Mouse (Mus musculus): Measurements from ENCODE around the gene Maml2. TPM values are rescaled to one million over a fixed set of nuclear protein-coding genes. Genes with fewer than 3 reads are reported as not detected.

Gene Maml2
- total RNA-seq, 2 experiments from 2014 or later: 20.5 to 22.8 TPM

DNA sequence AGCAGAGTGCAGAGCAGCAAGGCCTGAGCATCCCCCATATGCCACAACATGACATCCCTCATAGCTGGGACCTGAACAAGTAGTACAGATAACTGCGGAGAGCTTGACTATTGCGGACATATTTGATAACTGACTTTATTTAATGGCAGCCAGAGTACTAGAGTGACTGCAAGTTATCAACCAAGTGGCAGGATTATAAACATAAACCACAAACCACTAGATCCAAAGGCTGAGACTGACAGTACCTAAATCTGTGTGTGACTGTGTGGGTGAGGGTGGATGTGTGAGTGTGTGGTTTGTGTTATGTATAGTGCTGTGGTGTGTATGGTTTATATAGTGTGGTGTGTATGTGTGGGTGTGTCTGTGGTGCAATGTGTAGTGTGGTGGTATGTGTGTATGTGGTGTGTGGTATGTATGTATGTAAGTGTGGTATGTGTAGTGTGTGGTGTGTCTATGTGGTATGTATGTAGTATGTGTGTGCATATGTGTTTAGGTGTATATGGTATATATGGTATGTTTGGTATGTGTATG, 220.7 kb downstream of the Maml2 start:
- no peak for DNase-seq (ENCODE audit: extremely low spot score in 1 of 2, low spot score in 1 of 2)

GRCm38 (mm10) chr9:13522061-13522820, 224.5 kb downstream of the Maml2 start:
- DNase-seq (ENCODE audit: extremely low spot score in 1 of 2, low spot score in 1 of 2): no peak

DNA sequence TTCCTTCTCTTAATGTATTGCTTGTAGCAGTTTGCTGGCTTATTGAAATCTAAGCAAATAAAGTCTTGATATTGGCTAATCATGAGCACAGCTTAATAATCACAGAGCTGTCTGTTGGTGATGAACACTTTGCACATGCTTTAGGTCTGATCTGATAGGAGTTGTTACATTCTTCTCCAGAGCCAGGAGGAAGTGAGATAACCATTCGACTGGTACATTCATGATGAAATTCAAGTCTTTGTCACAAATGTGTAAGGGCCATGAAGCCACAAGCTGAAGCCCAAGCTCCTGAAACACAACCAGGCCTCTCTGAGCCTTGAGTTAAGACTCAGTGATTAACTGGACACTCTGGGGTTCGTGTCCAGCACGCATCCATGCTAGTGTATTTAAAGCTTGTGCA, 225.3 kb downstream of the Maml2 start:
- DNase-seq (ENCODE audit: extremely low spot score in 1 of 2, low spot score in 1 of 2): no peak

DNA sequence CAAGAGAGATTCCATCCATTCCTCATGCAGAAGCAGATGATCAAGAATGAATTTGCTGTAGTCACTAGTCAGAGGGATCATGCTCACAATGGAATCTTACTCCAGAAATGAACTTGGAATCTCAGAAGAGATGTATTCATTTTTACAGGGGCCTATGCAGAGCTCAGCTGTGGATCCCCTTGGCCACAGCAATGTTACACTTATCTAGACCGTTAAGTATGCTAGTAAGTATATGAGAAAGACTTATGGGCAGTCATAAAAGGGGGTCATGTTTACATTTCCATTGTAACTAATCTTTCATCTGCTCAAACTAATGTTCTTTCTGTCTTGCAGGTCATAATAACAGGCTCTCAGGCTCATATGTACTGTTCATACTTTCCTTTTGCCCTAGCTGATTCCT, 227.3 kb downstream of the Maml2 start:
- no peak for DNase-seq (ENCODE audit: extremely low spot score in 1 of 2, low spot score in 1 of 2)

DNA sequence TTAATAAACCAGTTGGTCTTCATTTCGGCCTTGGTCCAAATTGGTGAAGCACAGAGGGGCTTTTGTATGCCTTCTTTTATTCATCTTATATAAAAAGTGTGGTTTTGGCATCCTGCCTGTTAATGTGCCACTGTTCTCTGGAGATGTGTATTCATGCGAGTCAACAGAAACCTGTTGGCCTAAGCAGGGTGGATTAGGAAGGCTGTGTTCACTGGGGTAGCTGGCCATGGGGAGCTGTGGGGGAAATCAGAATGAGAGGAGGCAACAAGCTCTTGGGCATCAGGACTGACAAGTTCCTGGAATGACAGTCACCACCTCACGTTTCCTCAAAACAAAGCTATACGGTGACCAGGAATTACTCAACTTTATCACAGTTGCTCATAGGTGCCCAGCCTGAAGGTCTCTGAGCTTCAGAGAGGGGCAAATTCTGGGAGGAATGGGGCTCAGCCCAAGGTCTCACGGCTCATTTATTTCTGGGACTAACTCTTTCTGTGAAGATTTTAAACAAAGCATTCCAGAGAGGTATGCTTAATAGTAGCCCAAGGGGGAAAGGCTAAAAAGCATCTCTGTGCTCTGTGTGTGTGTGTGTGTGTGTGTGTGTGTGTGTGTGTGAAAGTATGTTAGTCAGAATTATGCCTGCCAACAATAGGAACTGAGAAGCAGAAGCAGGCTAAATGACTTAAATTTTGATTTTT, 228.0 kb downstream of the Maml2 start:
- no peak for DNase-seq (ENCODE audit: extremely low spot score in 1 of 2, low spot score in 1 of 2)

- DNase-seq (ENCODE audit: extremely low spot score in 1 of 2, low spot score in 1 of 2): no peak
Measured at GRCm38 (mm10) chr9:13530575-13530974, 232.8 kb downstream of the Maml2 start.

DNA sequence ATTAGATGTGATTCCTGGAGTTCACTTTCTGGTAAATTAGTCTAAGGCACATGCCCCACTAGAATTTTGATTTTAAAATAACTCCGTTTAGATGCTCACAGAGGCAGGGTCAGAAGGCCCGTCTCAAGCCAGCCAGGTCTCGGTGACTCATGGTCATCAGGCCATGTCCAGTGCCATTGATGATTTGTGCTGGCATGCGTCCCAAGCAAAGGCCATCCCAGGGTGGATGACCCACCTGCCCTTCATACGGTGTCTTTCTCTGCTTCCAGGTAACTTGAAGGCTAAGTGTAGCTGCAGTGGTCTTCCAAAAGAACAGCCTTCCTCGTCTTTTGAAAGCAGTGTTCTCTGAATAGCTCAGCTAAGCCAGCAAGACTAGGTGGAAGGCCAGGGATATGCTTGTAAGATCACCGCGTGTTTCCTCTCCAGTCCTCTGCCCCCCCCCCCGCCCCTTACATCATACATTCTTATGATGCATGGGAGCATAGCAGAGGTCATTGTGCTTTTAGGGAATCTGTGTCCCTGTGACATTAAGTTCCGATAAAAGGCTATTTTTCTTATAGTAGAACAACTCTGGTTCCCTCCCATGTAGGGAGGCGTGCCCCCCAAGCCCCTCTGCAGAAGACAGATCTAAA, 235.4 kb downstream of the Maml2 start:
- DNase-seq (ENCODE audit: extremely low spot score in 1 of 2, low spot score in 1 of 2): no peak

DNA sequence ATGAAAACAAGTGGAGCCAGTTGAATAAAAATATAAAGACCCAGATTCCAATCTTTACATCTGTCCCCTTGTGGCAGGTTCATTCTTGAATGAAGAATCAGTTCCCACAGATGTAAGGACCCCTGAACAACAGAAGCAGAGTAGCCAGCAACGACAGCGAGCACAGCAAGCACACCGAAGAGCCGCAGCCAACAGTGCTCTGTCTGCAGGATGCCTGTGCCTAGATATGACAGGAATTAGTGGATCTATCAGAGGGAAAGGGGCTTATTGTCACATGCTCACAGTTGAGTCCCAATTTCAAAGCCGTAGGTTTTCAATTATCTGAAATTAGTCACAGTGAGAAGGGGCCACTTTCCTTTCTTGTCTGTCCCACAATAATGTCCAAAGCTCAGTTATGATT, 238.0 kb downstream of the Maml2 start:
- no peak for DNase-seq (ENCODE audit: extremely low spot score in 1 of 2, low spot score in 1 of 2)

GRCm38 (mm10) chr9:13536419-13537261, 238.9 kb downstream of the Maml2 start:
- no peak for DNase-seq (ENCODE audit: extremely low spot score in 1 of 2, low spot score in 1 of 2)

DNA sequence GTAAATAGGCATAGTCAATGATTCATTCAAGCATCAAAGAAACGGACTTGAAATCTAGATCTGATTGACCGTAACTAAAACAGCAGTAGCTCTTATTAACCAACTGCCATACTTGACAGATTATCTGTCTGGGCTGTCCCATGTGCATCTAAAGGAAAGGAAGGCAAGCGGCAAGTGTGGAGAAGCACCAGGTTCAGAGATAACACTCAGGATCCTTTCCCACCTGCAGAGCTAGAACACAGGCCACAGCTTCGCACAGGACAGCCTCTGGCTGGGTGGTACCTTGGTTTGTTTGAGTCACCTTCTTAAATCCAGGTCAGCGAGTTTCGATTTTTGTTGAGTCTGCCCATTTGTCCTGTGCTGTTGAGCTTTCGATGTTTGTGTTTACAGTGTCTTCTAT, 240.4 kb downstream of the Maml2 start:
- no peak for DNase-seq (ENCODE audit: extremely low spot score in 1 of 2, low spot score in 1 of 2)

DNA sequence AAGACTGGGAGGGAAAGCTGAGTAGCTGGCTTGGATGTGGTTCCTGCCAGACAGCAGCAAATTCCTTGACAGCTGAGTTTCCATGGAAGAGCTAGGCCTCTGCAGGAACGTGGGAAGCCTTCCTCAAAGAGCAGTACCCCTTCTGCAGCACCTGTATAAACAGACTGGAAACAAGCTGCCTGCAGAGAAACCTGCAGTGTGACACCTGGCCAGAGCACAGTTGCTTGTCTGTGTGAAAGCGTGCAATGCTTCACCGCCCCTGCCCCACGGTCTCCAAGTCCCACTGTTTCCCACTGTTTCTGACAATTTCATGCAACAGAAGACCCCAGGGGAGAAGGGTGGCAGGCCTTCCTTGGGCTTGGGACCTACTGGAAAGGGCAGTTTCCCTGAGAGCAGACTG, 241.8 kb downstream of the Maml2 start:
- DNase-seq (ENCODE audit: extremely low spot score in 1 of 2, low spot score in 1 of 2): no peak

GRCm38 (mm10) chr9:13540227-13540626, 242.5 kb downstream of the Maml2 start:
- DNase-seq (ENCODE audit: extremely low spot score in 1 of 2, low spot score in 1 of 2): no peak

GRCm38 (mm10) chr9:13540781-13541180, 243.0 kb downstream of the Maml2 start:
- DNase-seq (ENCODE audit: extremely low spot score in 1 of 2, low spot score in 1 of 2): no peak

DNA sequence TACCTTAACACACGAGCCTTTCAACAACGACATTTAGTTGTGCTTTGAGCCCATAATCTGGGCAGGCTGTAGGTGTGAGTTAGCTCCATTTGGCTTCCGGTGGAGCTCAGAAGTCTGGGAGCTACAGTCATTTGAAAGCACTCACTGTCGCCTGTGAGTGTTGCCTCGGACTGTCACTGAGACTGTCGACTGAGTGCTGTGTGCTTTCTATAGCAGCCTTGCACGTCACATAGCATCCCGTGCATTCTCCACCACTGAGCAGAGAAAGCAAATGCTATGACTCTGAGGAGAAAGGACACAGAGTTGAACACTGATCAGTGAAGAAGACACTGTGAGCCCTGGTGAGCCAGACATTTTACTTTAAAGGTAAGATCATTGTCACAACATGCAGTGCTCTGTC, 245.4 kb downstream of the Maml2 start:
- DNase-seq (ENCODE audit: extremely low spot score in 1 of 2, low spot score in 1 of 2): no peak

DNA sequence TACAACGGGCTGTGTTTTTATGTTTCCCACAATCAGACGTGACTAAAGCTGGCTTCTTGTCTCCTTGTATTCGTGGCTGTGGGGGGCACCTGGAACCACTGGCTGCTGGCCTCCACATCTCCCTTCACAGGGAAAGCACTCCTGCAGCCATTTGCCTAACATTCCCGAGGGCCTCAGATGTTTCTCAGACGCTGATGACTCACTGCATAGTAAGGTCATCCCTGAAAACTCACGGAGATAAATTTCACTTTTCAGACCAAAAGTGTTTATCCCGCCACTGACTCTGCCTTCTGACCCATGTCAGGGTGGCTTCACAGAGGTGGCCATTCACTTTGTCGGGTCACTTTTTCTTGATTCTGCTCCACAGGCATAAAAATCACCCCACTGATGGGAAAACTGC, 246.4 kb downstream of the Maml2 start:
- DNase-seq (ENCODE audit: extremely low spot score in 1 of 2, low spot score in 1 of 2): no peak

DNA sequence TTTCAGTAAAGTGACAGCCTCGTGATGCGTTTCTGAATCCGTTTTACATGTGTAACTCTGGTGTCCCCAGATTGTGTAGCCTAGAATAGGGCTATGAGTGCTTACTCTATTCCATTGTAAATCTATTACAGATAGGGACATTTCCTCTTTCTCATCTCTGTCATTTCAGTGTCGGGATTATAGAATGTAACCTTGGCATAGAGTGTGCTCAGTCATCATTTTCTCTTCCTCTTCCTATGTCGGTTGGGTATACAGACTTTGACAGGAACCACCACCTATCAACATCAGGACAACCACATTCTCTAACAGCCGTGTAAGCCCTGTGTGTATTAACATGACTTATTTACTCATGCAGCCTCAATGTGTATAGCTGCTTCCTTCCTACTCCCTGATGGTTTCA, 248.0 kb downstream of the Maml2 start:
- DNase-seq (ENCODE audit: extremely low spot score in 1 of 2, low spot score in 1 of 2): no peak

DNA sequence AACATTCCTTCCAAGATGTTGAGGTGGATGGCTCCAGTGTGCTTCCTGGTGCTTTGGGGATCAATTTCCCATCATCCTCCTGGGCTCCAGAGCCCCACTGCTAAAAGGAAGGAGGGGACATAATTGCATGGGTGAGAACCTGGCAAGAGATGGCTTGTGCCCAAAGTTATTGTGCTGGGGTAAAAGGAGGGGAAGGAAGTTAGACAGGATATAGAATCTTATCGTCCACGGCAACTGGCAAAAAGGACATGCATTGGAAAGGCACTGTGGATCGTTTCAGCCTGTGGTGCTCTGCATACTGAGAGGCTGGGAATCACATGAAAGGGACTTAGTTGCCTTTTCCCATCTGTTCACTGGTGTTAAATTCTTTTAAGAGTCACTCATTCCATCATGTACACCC, 252.2 kb downstream of the Maml2 start:
- DNase-seq (ENCODE audit: extremely low spot score in 1 of 2, low spot score in 1 of 2): no peak

- DNase-seq (ENCODE audit: extremely low spot score in 1 of 2, low spot score in 1 of 2): no peak
Measured at GRCm38 (mm10) chr9:13552380-13553052, 254.8 kb downstream of the Maml2 start.

DNA sequence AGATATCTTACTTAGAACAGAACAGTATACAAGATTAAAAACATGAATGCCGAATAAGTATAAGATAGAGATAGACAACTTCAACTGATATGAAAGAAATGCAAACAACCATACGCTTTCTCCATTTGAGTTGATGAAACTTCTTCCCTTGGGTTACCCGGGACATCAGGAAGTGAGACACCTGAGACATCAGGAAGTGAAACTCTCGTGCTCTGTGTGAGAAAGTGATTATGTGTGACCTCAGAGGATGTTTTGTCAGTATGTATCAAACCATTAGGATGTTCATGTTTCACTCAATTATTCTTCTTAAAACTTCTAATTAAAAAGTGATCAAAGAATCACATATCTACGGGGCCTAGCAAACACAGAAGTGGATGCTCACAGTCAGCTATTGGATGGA, 257.0 kb downstream of the Maml2 start:
- DNase-seq (ENCODE audit: extremely low spot score in 1 of 2, low spot score in 1 of 2): no peak

DNA sequence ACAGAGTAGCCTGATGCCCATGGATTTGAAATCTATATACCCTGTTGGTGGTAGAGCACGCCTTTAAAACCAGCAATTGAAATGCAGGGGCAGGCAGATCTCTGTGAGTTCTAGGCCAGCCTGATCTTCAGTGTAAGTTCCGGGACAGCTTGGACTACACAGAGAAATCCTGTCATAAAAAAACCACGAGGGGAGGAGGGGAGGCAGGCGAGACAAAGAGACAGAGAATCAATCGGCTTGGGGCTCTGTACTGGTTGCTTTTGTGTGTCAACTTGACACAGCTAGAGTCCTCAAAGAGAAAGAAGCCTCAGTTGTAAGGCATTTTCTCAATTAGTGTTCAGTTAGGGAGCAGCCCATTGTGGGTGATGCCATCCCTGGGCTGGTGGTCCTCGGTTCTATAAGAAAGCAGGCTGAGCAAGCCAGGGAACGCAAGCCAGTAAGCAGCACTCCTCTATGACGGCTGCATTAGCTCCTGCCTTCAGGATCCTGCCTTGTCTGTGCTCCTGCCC, 258.3 kb downstream of the Maml2 start:
- no peak for DNase-seq (ENCODE audit: extremely low spot score in 1 of 2, low spot score in 1 of 2)

All from layer of hippocampus, postnatal 25 days (tissue).